Mouse (Mus musculus): Measurements from ENCODE around the gene Ehmt2.

Gene Ehmt2

DNA sequence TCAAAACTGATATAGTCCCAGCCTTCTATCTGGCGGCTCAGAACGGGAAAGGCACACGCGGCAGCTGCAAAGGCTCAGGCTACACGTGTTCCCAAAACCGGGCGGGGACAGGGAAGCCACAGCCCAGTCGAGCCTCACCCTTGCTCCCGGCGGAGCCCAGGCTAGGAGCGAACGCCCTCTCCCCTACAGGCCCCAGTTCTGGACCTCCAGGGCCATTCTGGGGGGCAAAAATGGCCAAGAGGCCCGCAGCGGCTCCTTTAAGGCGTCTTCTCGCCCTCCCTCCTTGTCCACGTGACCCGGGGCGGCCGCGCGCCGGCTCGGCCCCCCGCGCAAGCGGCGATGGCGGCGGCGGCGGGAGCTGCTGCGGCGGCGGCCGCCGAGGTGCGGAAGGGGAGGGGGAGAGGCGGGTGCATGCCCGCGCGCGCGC is at the start of gene Ehmt2, which contains the start of gene C2:
Ehmt2 (plus strand) TSS at position 310 of the 427 bp plus-strand sequence.
C2 (minus strand) TSS at position 106 of the 427 bp plus-strand sequence.
- peak; percentile 83 for DNase-seq (ENCODE audit: low read depth, low spot score)

DNA sequence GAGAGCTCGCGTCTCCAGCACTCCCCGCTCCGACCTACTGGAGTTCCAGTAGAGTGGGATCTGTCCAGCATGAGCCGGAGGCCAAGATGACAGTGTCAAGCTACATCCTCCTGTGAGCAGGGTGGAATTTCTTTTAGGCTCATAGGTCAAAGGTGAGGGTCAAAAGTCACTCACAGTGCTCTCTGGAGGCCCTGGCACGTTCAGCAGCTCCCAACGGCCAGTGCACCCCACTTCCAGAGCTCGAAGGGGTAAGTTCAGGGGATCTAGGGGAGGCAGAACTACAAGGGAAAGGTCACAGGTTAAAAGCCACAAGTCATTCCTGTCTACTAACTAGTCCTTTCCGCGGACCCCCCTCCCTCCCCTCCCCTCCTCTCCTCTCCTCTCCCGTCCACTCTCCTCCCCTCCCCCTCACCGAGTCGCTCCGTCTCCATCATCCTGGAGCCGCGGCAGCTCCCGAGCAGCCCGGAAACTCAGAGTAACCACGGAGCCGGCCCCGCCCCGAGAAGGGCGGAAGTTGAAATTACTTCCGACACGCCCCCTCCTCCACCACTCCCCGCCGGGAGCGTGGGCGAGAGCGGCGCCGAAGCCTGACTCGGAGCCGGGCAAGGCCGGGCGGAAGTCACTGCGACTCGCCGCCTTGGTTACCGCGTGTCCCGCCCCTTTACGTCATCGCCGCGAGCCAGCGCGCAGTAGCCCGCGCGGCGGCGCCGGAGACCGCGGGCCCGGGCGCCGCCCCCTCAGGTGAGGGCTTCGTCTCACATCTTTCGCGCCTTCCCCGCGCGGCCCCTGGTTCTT is 48.4 kb upstream of the Ehmt2 start, which contains the start of the genes Skiv2l and Nelfe:
Skiv2l (minus strand) TSS at position 489 of the 795 bp plus-strand sequence.
Nelfe (plus strand) TSS at position 670 of the 795 bp plus-strand sequence.
- peak; percentile 99 for DNase-seq (ENCODE audit: low read depth, low spot score)

DNA sequence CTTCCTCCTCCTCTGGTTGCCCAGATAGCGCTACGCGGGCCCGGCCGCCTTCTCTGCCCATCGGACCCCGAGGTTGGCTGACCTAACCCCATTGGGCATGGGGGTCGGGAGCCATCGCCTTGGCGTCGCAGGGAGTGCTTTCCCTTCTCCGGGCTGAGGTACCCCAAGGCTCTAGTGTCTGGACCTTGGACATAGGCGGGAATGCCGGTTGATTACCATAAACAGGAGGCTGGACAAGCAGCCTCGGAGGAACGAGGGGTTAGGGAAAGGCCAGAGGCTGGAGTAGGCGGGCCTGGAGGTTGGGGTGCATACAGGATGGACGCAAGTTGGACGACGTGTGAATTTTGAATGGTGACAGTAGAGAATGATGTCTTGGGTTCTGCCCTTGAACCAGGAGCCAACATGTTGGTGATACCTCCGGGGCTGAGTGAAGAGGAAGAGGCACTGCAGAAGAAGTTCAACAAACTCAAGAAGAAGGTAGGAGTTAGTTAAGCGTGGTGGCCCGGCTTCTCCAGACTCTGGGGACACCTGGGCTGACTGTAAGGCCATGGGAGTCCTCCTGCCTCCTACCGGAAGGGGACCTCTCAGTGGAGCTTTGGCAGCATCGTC is 47.6 kb upstream of the Ehmt2 start:
- no peak for DNase-seq (ENCODE audit: low read depth, low spot score)

DNA sequence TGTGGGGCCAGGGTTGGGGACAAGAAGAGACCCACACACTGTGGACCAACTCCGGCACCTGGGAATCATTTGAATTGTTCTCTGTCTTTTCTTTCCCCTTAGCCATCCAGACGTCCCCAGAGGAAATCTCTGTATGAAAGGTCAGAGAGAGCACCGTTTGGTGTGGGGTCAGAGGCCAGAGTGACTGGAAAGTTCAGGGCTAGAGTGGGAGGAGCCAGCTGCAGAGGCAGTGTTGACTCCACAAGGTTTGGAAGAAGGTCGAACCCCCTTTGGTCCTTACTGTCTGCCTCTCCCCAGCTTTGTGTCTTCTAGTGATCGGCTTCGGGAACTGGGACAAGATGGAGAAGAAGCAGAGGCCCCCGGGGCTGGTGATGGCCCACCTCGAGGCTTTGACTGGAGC is 44.8 kb upstream of the Ehmt2 start:
- DNase-seq (ENCODE audit: low read depth, low spot score): no peak

DNA sequence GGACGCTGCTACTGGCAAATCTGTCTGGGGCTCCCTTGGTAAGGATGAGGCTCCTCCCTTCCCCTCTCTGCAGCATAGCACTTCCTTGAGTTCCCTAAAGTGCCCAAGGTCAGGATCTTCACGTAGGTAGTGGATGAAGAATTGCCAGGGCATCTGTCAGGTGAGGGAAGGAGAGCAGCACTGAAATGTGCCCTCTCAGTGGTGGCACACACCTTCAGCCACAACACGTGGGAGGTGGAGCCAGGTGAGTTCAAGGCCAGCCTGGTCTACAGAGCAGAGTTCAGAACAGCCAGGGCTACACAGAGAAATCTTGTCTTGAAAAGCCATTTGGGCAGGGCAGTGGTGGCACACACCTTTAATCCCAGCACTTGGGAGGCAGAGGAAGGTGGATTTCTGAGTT is 43.5 kb upstream of the Ehmt2 start:
- DNase-seq (ENCODE audit: low read depth, low spot score): no peak

DNA sequence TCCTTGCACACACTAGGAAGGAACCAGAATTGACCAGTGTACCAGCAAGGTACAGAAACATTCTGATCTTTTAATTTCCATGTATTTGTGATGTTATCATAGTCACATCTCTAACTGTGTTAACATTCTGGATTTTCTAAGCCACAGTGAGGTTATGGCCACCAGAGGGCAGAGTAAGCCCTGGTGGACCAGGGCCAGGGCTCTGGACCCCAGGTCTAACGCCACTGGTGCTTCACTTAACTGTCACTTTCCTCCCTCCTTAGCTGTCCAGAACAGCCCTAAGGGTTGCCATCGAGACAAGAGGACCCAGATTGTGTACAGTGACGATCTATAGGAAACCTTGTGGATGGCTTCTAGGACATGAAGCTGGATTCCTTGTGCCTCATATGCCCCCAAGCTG is 42.4 kb upstream of the Ehmt2 start:
- DNase-seq (ENCODE audit: low read depth, low spot score): peak; percentile 52

DNA sequence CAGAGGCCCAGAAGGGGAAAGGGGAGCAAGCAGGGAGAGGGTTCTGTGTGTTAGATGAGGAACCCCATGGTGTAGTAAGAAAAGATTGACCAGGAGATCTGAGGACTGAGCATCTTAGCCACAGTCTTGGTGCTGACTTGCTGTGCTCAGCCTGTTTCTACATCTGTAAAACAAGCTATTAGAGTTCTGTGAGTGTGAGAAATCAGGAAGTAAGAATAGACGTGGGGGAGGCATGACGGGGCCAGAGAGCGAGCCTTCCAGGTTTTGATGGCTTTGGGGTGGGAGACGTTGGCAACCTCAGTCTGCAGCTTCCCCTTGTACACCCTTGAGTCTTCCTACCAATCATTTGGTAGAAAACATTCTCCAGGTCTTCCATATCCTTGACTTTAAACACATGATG is 39.6 kb upstream of the Ehmt2 start:
- DNase-seq (ENCODE audit: low read depth, low spot score): no peak

DNA sequence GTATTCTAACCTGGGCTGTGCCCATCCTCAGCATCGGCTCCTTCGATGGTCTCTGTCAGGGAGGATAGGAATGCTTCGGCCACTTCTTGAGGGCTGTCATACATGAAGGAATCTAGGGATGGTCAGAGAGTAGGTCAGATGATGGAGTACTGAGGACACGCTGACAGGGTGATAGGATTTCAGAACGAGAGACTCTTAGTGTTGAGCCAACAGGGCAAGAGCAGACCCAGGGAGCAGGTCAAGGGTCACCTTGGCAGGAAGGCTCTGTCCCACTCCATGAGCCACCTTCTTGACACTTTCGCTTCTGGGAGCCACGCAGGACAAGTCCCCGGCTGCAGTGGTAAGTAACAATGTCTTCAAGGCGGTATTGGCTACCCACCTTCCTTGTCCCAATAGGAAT is 37.8 kb upstream of the Ehmt2 start:
- no peak for DNase-seq (ENCODE audit: low read depth, low spot score)

DNA sequence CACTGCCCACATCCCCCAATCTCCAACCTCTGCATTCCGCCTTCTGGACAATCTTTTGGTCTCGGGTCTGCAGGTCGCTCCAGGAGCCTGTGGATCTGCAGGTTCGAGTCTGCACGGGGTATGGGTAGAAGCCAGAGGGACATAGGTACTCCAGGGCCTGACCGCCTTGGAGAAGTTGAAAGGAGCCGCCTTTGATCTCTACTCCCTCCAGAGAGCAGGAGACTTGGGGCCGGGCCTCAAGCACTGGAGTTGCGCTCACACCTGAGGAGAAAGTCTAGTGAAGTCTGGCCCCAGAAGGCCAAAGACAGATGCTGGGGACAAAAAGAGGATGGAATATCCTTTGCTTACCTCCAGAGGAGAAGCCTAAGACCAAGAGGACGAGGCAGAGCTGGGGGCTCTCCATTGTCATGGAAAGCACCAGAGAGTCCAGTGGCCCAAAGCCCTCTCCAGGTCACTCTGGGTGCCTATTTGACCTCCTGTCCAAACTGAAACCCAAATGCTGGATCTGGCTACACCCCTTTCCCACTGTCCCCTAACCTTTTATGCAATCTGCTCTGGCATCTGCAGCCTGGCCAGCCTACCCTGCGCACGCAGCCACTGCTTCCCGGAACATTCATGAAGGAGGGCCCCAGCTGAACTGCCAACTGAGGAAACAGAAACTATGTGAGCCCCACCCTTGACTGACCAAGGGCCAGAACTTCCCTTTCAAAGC is 36.4 kb upstream of the Ehmt2 start:
- no peak for DNase-seq (ENCODE audit: low read depth, low spot score)

DNA sequence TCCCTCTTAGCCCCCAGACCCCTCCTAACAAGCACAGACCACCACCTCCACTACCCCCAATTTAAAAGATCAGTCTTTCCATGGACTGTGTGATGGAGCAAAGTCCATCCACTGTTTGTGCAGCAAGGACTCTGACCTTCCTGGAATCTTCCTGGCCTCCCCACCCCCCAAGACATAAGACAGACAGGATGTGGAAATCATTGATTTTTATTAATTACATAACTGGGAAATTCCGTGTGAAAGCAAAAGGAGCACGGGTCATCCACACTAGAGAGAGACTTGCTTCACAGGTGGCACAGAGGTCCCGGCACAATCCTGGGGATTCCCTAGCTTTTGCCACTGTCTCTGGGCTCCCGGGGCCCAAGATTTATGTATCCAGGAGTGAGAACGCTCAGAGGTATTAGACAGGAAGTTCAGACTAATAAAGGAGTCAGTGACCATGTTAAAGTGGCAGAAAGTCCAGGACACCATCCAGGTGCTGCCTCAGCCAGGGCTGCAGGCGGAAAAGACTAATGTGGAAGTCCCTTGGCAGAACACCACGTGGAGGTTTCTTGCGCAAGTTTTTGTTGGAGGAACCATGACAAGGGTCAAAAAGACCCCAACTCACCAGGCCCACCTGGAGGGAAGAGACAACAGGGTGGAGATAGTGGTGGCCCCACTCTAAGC is 35.7 kb upstream of the Ehmt2 start, which contains the start of gene Cfb:
Cfb (minus strand) TSS at position 103 of the 666 bp plus-strand sequence.
- no peak for DNase-seq (ENCODE audit: low read depth, low spot score)

DNA sequence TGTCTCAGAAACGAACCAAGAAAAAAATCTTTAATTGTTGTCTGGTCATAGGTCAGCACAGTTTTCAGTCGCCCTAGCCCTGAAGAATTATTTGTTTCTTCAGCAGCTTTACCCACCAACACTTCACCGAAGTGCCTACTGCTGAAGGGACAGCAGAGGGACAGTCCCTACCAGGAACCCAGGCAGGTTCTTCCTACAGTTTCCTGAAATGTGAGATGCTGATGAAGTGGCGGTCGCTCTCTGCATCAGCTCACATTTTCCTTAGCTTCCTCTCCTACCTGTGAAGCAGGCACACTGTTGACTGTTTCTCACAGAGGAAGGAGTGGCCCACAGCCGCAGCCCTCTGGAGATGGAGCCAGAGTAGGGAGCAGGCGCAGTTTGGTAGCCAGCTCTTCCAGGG is 32.3 kb upstream of the Ehmt2 start:
- no peak for DNase-seq (ENCODE audit: low read depth, low spot score)

DNA sequence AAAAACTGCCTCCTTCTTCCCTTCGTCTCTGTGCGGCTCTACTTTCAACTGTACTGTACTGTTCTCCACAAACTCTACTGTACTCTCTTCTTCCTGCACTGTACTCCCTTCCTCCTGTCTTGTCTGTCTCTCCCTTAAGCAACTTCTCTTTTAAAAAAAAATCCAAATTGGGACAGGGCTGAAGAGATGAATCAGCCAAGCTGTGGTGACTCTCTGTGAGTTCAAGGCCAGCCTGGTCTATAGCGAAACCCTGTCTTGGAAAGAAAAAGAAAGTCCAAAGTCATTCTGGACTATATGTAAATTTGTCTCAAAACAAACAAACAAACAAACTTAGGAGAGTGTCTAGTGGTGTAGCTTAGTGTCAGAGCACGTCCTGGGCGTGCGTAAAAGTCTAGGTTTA is 23.9 kb upstream of the Ehmt2 start:
- no peak for DNase-seq (ENCODE audit: low read depth, low spot score)

DNA sequence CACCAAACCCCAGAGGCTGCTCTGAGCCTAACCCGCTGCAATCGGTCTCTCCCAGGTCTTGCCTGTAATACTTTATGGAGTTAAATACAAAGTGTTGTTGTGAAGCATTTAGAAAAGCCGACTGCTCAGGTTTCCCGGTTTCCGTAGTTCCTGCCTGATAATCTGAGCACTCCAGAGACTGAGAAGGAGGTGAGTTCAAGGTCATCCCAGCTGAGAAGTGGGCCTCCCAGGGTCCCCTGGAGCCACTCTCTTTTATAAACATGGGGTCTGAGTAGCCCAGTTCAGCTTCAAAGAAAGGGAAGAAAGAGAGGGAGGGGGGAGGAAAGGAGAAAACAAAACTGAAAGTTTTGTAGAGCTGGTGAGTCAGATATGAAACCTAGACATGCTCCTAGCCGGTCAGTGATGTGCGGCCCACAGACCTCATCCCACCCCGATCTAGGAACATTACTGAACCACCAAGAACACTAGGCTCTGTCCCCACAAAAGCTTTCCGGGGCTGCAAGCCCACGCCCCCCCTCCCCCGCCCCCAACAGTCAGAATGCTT is 18.9 kb upstream of the Ehmt2 start, which contains the start of gene Zbtb12:
Zbtb12 (plus strand) TSS at position 148 of the 544 bp plus-strand sequence.
- peak; percentile 66 for DNase-seq (ENCODE audit: low read depth, low spot score)

DNA sequence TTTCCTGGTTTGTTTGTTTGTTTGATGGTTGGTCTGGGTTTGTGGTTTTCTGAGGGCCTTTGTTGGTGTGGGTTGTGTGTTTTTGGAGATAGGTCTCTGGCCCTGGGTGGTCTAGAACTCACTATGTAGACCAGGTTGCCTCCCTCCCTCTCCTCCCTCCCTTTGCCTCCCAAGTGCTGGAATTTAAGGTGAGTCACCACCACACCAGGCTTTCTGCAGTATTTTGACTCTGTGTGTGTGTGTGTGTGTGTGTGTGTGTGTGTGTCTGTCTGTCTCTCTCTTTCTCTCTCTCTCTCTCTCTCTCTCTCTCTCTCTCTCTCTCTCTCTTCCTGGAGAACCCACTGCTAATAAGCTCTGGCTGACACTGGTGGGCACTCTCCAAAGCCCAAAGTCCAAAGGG is 17.1 kb upstream of the Ehmt2 start:
- DNase-seq (ENCODE audit: low read depth, low spot score): no peak

DNA sequence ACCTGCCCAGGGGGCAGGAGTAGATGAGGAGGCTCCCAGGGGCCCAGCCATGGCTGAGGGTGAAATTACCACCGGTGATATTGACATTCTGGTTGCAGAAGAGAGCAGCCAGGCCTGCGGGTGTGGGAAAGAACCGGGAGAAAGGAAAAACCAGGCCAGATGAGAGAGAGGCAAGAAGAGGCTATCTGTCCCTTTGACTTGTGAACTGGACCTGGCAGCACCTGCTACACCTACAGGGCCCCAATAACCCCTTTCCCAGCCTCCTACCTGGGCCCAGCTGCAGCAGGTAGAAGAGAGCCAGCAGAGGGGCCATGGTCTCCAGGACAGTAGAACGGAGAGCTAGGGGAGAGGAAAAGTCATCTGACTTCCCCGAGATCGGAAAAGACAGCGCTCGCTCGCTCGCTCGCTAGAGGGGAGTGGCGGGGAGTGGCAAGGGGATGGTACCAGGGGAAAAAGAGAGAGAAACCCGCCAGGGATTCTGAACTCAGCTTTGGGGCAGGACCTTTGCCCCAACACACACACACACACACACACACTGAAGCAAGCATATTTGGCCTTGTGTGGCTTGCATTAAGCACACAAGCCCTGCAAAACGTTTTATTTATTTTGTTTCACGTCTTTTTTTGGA is 16.5 kb upstream of the Ehmt2 start, which contains the start of gene Gm20547:
Gm20547 (minus strand) TSS at position 360 of the 628 bp plus-strand sequence.
- no peak for DNase-seq (ENCODE audit: low read depth, low spot score)

DNA sequence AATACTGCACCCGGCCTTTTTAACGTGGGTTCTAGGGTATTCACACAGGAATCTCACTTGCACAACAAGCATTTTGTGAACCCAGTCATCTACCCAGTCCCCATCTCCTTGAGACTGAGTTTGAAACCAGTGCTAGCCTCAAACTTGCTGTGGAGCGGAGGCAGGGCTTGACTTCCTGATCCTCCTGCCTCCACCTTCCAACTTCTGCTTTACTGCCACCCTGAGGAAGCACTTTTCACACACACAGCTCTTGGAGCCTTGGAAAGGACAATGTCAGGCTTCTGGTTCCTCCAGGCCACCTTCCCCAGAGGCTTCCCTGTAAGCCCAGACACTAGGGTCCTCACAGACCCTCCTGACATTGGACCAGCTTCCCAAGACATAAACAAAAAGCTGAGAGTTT is 14.9 kb upstream of the Ehmt2 start:
- no peak for DNase-seq (ENCODE audit: low read depth, low spot score)

DNA sequence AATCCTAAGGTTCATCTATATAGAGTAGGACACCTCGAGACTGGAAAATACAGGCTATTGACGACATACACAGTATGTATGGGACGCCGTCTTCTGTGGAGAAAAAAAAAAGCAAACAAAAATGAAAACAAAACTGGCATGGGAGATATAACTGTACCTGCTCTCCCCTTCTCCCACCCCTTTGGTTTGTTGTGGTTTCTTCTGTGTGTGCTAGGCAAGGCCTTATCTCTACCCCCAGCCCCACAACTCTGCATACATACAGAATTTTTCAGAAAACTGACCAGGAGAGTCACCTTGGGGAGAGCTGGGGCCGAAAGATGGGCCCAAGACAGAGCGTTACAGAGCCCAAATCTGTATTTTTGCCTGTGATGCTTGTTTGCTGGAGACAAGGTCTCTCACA is 13.6 kb upstream of the Ehmt2 start:
- DNase-seq (ENCODE audit: low read depth, low spot score): no peak

DNA sequence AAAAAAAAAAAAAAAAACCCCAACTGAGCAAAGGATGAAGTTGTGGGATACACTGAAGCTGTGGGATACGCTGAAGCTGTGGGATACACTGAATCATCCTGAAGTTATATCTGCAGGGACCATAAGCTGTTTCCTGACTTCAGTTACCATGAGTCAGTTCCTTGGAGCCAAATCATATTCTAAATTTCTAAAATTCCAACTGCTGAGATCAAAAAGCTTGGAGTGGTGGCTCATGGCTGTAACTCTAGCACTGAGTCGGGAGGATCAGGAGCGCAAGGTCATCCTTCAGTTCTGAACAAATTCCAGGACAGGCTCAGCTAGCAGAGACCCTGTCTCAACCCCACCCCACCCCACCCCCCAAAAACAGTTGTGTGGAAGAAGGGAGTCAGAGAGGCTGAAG is 12.7 kb upstream of the Ehmt2 start:
- no peak for DNase-seq (ENCODE audit: low read depth, low spot score)

DNA sequence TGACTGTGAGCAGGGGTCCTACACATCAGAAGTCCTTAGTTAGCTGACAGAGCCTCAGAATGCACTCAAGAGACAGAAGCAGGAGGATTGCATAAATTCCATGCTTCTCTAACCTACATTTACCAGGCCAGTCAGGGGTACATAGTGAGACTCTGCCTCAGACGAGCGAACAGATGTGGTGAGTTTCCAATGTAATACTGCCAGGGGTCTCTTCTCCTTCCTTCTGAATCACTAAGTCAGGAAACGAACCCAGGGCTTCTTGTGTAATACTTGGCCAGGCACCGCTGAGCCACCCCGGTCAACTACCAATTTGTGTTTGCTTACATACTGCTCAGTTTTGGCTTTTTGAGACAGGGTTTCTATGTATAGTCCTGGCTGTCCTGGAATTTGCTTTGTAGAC is 10.3 kb upstream of the Ehmt2 start:
- no peak for DNase-seq (ENCODE audit: low read depth, low spot score)

DNA sequence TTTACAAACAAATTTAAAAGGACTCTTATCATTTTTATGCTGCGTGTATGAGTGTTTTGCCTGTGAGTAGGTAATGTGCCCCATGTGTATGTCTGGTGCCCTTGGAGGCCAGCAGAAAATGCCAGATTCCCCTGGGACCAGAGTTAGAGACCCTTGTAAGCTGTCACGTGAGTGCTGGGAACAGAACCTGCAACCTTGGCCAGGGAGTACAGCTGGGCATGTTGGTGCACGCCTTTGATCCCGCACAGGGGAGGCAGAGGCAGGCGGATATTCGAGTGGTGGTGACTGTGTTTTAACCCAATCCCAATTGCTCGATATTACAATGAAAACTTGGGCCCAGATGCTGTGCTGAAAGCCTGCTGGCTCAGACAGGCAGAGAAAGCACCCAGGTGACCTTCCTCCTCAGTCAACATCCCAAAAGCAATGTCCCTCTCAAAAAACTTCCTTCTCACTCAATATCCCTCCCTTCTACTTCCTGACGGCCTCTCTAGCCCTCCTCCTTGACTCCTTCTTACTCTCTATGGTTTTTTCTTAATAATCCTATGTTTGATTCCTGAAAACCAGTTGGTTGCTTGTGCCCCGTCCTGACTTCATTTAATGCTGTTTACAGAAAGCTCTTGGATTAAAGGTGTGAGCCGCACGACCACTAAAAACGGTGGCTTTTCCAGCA is 8.1 kb upstream of the Ehmt2 start:
- no peak for DNase-seq (ENCODE audit: low read depth, low spot score)
